Mouse (Mus musculus) monocyte, adult 5-6 weeks (primary cell): ENCODE measurements around the gene Opcml. TPM values are rescaled to one million over a fixed set of nuclear protein-coding genes. Genes with fewer than 3 reads are reported as not detected.

Experiments used
- ATAC-seq: fragments of 153-309, 156-312 bp; replicated peaks from 2 replicates; pipeline ENCODE4 v1.8.0; 2017; ENCODE audit warnings: mild to moderate bottlenecking; ENCODE audit not compliant: low TSS enrichment, insufficient number of reproducible peaks, severe bottlenecking, poor library complexity, low FRiP score
- total RNA-seq: library from RNA; stranded (forward); fragments of 200-1000, 200-491, 200-594 nt; gene quantifications from 3 replicates; pipeline ENCODE4 v1.2.3, GENCODE M21; 2017

The Opcml gene
- total RNA-seq, 1 experiment from 2014 or later, result not detected

DNA sequence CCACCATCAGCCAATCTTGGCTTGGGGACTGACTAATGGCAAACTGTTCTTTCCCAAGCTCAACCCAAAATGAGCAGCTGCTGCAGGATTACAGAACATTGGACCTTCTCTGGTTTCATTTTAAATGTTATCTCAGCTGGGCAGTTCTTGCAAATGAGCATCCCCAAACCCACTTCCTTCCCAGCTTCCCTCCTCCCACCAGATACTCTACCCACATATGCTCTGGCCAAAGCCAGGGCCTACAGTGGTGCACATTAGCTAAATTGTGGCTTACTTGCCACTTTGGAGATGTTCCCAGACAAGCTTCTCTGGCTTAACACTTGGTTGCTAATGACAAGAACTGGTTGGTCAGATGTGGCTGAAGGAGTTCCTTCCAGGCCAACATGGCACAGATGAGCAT is 311.4 kb downstream of the Opcml start:
- ATAC-seq, result no peak

DNA sequence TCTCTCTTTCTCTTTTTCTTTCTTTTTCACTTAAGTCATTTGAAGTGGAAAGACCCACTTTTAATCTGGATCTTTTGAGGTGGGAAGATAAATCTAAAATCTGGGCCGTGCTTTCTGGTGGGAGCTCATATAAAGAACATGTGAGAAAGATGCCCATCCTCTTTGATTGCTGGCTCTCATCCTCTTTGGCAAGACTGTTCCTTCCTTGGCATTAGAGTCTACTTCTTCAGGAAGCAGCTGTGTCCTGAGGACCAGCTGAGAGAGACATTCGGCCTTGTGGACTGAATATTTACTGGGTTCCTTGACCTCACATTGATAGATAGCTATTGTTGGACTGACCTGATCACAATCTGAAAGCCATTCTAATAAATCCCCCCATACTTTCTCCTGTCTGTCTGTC is 331.3 kb downstream of the Opcml start:
- ATAC-seq, result no peak

DNA sequence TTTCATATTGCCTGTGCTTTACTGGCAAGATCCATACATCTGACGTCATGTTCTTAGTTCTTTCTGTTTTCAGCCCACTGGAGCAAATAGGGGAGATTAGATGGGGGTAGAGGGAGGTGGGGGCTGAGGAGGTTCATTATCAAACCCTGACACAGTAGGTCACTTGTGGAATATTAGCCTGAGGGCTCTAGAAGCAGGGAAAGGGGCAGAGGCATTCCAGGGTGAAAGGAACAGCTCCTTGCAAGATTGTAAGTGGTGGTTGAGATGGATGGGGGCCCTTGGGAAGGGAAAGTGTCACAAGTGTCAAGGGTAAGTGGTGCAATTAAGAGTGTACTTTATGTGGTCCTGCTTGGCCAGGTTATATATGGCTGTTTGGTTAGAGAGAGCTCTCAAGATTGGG is 338.2 kb downstream of the Opcml start:
- ATAC-seq, result no peak

GRCm38 (mm10) chr9:28131521-28131920 is 340.9 kb downstream of the Opcml start:
- ATAC-seq, result no peak

GRCm38 (mm10) chr9:28136614-28137013 is 346.0 kb downstream of the Opcml start:
- no peak for ATAC-seq

GRCm38 (mm10) chr9:28139957-28140597 is 349.5 kb downstream of the Opcml start:
- ATAC-seq, result no peak

- no peak for ATAC-seq
These were observed 358.9 kb downstream of the Opcml start for GRCm38 (mm10) chr9:28149507-28149906.

DNA sequence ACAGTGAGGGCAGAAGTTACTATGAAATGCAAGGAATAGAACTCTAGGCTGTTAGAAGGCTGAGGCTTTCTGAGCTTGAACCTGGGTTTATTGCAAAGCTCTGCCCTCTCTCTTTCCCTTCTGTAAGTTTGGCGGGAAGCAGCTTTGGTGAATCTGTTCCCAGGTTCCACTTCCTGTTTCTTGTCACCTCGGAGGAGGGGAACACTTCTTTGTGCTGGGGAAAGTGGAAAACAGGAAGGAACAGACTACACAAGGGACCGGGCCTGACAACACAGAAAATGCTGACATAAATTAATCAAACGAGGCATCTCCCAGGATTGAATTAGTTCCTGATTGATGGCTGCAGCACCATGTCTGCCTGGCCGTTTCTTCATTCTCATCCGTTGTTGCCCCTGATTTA is 363.2 kb downstream of the Opcml start:
- no peak for ATAC-seq

DNA sequence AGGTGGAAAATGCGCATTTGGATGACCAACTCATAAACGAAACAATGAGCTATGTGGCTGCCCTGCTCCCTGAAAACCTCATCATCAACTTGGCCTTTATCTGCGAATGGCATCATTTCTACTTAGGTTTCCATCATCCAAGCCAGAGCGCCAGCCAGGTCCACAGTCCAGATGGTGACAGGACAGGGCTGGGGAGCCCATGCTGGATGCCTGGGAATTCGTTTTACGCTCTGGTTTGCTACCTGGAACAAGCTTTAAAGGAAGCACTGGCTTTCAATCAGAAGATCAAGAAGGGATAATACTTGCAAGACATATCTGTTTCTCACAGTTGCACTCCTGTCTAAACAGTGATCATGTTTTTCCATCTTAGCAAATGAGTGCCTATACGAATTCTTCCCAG is 366.5 kb downstream of the Opcml start:
- no peak for ATAC-seq

GRCm38 (mm10) chr9:28160953-28161352 is 370.4 kb downstream of the Opcml start:
- no peak for ATAC-seq

GRCm38 (mm10) chr9:28163946-28164345 is 373.4 kb downstream of the Opcml start:
- ATAC-seq, result no peak

- no peak for ATAC-seq
These were observed 381.3 kb downstream of the Opcml start for GRCm38 (mm10) chr9:28171890-28172289.

- no peak for ATAC-seq
These were observed 386.5 kb downstream of the Opcml start for GRCm38 (mm10) chr9:28177052-28177451.

- ATAC-seq, result no peak
These were observed 387.7 kb downstream of the Opcml start for GRCm38 (mm10) chr9:28178123-28178887.

- ATAC-seq, result no peak
These were observed 391.3 kb downstream of the Opcml start for GRCm38 (mm10) chr9:28181916-28182315.

GRCm38 (mm10) chr9:28190226-28190625 is 399.7 kb downstream of the Opcml start:
- ATAC-seq, result no peak

DNA sequence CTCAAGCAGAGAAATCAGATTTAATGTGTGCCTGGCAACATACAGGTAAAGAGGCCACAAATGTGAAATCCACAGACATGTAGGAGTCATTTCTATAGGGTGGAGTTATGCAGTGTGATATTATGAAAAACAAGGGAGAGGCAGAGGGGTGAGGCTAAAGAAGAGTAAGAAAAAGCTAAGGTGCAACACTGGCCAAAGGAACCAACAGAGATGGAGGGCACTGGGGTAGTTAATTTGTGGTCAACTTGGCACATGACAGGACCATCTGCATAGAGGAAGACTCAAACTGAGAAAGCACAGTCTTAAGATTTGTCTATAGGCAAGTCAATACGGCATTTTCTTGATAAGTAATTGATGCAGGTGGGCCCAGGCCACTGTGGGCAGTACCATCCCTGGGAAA is 400.2 kb downstream of the Opcml start:
- ATAC-seq, result no peak

GRCm38 (mm10) chr9:28196550-28196949 is 406.0 kb downstream of the Opcml start:
- ATAC-seq, result no peak

- ATAC-seq, result no peak
These were observed 406.5 kb downstream of the Opcml start for GRCm38 (mm10) chr9:28197061-28197460.

GRCm38 (mm10) chr9:28197631-28198030 is 407.1 kb downstream of the Opcml start:
- ATAC-seq, result no peak
